Mouse (Mus musculus) neural tube, embryonic 11.5 days (tissue): ENCODE data around the gene Smap1. TPM values are rescaled to one million over a fixed set of nuclear protein-coding genes. Genes with fewer than 3 reads are reported as not detected.

Source experiments
- ATAC-seq: fragments of 200-750 bp; cut with Nextera tagmentation; 2 replicates; pipeline ENCODE4 v1.8.0; 2017; ENCODE audit warnings: moderate number of reproducible peaks, mild to moderate bottlenecking, moderate TSS enrichment, moderate library complexity; ENCODE audit not compliant: insufficient read depth, low FRiP score, low TSS enrichment
- DNase-seq: peaks from one replicate; pipeline ENCODE4 v3.0.0-alpha.2; 2015; ENCODE audit warnings: low spot score
- H3K27ac ChIP-seq: fragments of 300-500 bp; sonication (generic); 2 replicates; pipeline ENCODE4 v1.5.1; 2014; ENCODE audit warnings: low read depth, mild to moderate bottlenecking, low read length
- H3K27me3 ChIP-seq: fragments of 300-500 bp; sonication (generic); 2 replicates; pipeline ENCODE4 v1.6.1; 2014; ENCODE audit warnings: mild to moderate bottlenecking, low read length, mixed read lengths; ENCODE audit not compliant: control insufficient read depth, insufficient read depth
- H3K36me3 ChIP-seq: fragments of 300-500 bp; sonication (generic); 2 replicates; pipeline ENCODE4 v1.6.1; 2014; ENCODE audit warnings: mild to moderate bottlenecking, low read length, moderate library complexity, mixed read lengths; ENCODE audit not compliant: control insufficient read depth, insufficient read depth
- H3K4me1 ChIP-seq: fragments of 300-500 bp; sonication (generic); 2 replicates; pipeline ENCODE4 v1.6.1; 2014; ENCODE audit warnings: low read length, mixed read lengths; ENCODE audit not compliant: control insufficient read depth, insufficient read depth
- H3K4me2 ChIP-seq: fragments of 300-500 bp; sonication (generic); 2 replicates; pipeline ENCODE4 v1.6.1; 2014; ENCODE audit warnings: low read depth, mild to moderate bottlenecking, moderate library complexity
- H3K4me3 ChIP-seq: fragments of 300-500 bp; sonication (generic); 2 replicates; pipeline ENCODE4 v1.5.1; 2014; ENCODE audit warnings: low read depth, low read length
- H3K9ac ChIP-seq: fragments of 300-500 bp; sonication (generic); 2 replicates; pipeline ENCODE4 v1.6.1; 2014; ENCODE audit warnings: mild to moderate bottlenecking, low read length
- H3K9me3 ChIP-seq: fragments of 300-500 bp; sonication (generic); 2 replicates; pipeline ENCODE4 v1.6.1; 2016; ENCODE audit warnings: low read length; ENCODE audit not compliant: control insufficient read depth
- WGBS: fragments of 180-500 bp; shearing (Covaris S2); extraction: QIAGEN DNeasy Blood & Tissue Kit; methylation state at CpG from one replicate; pipeline ENCODE4 v1.1.7; 2014; 5-methylcytosine and 5-hydroxymethylcytosine counted together
- polyA plus RNA-seq: library from polyadenylated mRNA; unstranded; fragments of >200 nt; fragmentation: Nextera tagmentation; extraction: Ambion mirVana; gene quantifications from 2 replicates; pipeline ENCODE4 v1.2.1, GENCODE M21; 2014

The Smap1 gene
- polyA plus RNA-seq, 1 experiment from 2014 or later: 64.6 TPM

DNA sequence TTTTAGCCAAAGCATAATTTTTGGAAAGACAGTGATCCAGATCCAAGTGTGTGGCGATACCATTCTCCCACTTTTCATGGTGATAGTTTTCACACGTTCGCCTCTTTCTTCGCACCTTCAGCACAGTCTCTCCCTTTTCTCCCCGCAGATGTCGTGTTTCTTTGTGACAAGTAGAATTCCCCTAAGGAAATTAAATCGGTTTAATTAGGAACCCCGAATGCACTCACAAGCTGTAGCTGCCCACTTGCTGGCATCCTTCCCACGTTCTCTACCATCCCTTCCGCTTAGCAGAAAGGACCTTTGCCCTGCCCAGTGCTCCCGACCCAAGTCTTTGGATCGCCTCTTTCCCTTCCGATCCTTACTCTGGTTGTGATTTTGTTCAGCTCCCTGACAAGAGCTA, 31.8 kb upstream of the Smap1 start:
- Histone ChIP-seq H3K9ac (no peak overlapping the region), H3K9me3 (no peaks in the 10 kb centered on the region), H3K4me3 (no peak overlapping the region), H3K36me3 (no peaks in the 10 kb centered on the region), H3K27me3 (no peaks in the 10 kb centered on the region), H3K27ac (no peak overlapping the region), H3K4me1 (no peaks in the 10 kb centered on the region), H3K4me2 (no peak overlapping the region)
- ATAC-seq (no peak), DNase-seq (no peak)
- 87% methylated on average over 13 of the region's 13 CpGs for WGBS

DNA sequence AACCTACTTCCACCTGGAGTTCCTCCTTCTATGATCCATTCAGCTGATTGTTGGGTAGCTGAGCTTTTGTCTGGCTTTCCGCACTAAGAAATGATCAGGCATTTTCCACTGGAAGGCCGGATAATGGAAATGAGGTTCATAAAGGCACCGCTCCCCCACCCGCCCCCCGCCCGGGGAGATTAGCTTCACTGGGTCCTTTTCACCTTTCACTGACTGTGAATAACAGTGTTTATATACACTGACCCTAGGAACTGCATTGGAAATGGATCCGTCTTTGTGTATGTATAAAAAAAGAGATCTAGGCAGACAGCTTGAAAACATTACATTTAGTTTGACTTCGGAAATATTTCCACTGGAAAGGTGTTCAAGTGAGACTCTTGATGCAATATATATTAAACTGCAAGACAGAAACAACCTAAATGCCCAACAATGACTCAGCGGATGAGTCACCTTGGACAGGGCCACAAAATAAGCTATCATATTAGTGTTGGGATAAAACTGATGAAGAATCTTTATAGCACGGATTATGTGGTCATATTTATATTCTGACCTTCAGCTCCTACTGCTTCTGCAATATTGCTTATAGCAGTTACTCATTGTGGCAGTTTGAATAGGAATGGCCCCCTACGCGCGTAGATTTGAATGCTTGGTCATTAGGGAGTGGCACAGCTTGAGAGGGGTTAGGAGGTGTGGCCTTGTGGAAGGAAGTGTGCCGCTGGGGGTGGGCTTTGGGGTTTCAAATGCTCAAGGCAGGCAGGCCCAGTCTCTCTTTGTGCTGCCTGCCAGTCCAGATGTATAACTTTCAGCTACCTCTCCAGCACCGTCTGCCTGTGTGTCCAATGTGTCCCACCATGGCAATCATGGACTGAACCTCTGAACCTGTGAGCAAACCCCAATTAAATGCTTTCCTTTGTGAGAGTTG, 26.9 kb upstream of the Smap1 start:
- no peaks in the 10 kb centered on the region for H3K4me1 ChIP-seq
- no peak overlapping the region for H3K27ac ChIP-seq
- H3K27me3 ChIP-seq: no peaks in the 10 kb centered on the region
- no peak overlapping the region for H3K4me2 ChIP-seq
- H3K9me3 ChIP-seq: no peaks in the 10 kb centered on the region
- H3K4me3 ChIP-seq: no peak overlapping the region
- ATAC-seq (no peak), DNase-seq (no peak)
- no peaks in the 10 kb centered on the region for H3K36me3 ChIP-seq
- WGBS: 83% methylated on average over 15 of the region's 15 CpGs
- H3K9ac ChIP-seq: no peak overlapping the region

DNA sequence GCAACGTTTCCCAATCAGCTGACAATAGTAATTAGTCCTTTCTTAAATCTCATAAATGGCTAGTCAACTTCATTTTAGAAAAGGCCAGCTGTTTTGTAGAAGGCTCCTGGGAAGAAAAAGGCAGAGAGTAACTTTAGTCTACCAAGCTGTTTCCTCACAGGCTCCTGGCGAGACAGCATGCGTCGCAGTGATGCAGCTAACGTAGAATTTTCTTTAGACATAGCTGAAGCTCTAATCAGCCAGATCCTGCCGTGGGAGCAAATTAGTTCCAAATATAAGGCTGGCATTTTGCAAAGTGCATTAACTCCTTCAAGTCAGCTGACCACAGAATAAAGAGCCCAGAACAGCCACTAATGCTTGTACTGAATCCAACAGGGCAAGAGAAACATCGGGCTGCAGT, 26.2 kb upstream of the Smap1 start:
- Histone ChIP-seq H3K9me3 (no peaks in the 10 kb centered on the region), H3K4me2 (no peak overlapping the region), H3K27ac (no peak overlapping the region), H3K27me3 (no peaks in the 10 kb centered on the region), H3K4me1 (no peaks in the 10 kb centered on the region), H3K36me3 (no peaks in the 10 kb centered on the region), H3K9ac (no peak overlapping the region), H3K4me3 (no peak overlapping the region)
- DNase-seq: no peak
- no peak for ATAC-seq
- 83% methylated on average over 7 of the region's 7 CpGs for WGBS

DNA sequence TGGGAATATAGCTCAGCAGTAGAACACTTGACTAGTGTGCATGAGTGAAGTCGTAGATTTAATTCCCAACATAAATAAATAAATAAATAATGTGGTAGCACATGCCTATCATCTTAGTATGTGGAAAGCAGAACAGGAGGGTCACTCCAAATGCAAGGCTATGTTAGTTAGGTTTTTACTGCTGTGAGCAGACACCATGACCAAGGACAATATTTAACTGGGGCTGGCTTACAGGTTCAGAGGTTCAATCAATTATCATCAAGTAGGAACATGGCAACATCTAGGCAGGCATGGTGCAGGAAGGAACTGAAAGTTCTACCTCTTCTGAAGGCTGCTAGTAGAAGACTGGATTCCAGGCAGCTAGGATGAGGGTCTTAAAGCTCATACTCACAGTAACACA, 22.0 kb upstream of the Smap1 start:
- Histone ChIP-seq H3K9ac (no peak overlapping the region), H3K27ac (no peak overlapping the region), H3K4me2 (no peak overlapping the region), H3K9me3 (no peaks in the 10 kb centered on the region), H3K36me3 (no peaks in the 10 kb centered on the region), H3K27me3 (no peaks in the 10 kb centered on the region), H3K4me1 (no peaks in the 10 kb centered on the region), H3K4me3 (no peak overlapping the region)
- 76% methylated on average over 1 of the region's 1 CpGs for WGBS
- ATAC-seq: no peak
- no peak for DNase-seq

DNA sequence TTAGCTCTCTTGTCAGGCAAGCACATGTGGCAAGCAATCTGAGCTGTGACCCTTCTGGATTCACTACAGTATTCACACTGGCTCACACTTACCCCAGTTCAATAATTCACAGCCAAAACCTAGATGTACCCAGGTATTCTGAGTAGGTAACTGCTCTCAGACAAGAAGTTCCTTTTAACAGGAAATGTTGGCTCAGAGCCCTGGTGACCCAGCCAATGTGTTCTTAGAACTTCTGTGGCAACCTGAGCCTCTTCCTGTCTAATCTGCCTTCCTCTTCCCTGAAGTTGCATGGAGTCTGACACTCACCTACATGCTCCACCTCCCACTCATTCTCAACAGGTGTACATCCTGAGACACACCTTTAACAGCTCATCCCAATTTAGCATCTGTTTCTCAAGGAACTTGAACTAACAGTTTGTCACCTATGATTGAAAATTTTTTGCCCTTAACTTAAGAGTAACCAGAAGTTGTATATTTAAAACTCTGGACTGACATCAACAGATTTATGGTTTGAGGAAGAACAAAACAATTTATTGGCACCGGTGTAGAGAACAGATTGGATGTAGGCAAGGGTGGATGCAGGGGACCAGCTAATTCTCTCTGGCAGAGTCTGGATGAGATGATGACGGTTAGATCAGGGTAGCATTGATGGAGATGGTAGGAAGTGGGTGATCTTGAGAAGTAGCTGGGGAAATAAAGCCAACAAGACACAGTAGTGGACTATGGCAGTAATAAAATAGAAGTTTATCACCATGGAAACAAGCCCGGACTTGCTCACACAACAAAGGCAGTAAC, 21.2 kb upstream of the Smap1 start:
- DNase-seq: no peak
- Histone ChIP-seq H3K4me2 (no peak overlapping the region), H3K36me3 (no peaks in the 10 kb centered on the region), H3K27ac (no peak overlapping the region), H3K9me3 (no peaks in the 10 kb centered on the region), H3K4me3 (no peak overlapping the region), H3K27me3 (no peaks in the 10 kb centered on the region), H3K4me1 (no peaks in the 10 kb centered on the region), H3K9ac (no peak overlapping the region)
- WGBS: 74% methylated on average over 3 of the region's 3 CpGs
- no peak for ATAC-seq

DNA sequence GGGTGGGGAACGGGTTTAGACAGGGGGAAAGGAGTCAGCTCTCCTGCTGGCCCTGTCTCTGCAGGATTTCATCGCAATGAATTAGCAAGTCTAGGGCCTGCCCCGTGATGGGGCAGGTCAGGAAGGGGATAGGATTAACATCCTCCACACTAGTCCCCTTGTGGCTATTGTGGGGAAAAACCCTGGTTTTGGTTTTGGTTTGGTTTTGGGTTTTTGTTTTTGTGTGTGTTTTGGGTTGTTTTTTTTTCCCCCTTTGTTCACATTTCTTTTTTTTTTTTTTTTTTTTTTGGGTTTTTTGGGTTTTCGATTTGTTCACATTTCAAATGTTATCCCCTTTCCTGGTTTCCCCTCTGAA, 13.3 kb upstream of the Smap1 start:
- ATAC-seq (no peak), DNase-seq (no peak)
- Histone ChIP-seq H3K27me3 (no peaks in the 10 kb centered on the region), H3K4me2 (no peak overlapping the region), H3K36me3 (no peaks in the 10 kb centered on the region), H3K27ac (no peak overlapping the region), H3K4me3 (no peak overlapping the region), H3K9me3 (no peaks in the 10 kb centered on the region), H3K4me1 (no peaks in the 10 kb centered on the region), H3K9ac (no peak overlapping the region)
- 21% methylated on average over 4 of the region's 4 CpGs for WGBS

DNA sequence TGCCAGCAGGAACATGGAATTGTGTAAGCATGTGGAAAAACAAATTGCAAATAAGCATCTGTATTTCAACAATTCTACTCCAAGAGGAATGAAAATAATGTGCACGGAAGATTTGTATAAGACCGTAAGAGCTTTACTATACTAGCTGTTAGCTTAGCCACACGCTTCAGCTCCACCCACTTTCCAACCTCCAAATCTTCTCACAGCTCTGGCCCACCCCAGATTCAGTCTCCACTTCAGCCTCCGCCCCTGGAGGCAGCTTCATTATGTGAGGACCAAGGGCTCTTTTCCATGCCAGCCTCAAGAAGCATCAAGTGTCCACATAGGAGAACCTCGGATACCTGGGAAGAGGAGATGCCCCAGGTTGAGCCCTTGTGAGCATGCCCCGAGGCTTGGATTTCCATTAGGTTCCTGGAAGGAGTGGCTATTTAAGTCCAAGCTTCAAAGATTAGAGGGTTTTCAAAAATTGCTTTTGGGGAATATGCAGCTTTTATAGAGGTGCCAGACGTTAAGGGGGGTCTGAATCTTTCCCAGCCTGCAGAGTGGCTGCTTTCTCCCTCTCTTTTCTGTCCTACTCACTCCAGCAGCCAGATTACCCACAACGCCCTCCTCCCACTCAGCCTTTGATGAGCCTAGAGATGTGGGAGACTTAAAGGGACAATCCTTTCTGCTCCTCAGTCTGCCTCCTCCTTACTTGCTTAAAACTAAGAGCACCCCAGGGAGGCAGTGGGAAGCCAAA, 12.7 kb upstream of the Smap1 start:
- Histone ChIP-seq H3K9me3 (no peaks in the 10 kb centered on the region), H3K9ac (no peak overlapping the region), H3K27me3 (no peaks in the 10 kb centered on the region), H3K4me1 (no peaks in the 10 kb centered on the region), H3K4me3 (no peak overlapping the region), H3K4me2 (no peak overlapping the region), H3K36me3 (no peaks in the 10 kb centered on the region), H3K27ac (no peak overlapping the region)
- ATAC-seq (no peak), DNase-seq (no peak)
- 54% methylated on average over 8 of the region's 8 CpGs for WGBS

DNA sequence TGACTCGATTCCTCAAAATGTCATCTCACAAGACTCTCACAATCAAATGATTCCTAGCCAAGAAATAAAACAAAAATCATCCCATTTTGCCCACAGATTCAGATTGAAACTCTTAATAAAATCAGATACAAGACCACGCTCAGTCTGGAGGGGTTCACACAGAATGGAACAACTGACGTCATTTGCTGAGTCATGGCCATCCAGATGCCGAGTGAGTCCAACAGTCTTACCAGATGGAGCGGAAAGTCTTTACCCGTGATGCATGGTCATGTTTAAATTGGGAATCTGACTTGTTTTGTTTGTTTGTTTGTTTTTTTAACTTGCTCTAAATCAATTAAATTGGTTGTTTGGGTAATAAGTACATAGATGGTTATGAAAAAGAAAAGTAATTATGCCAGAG, 7.3 kb upstream of the Smap1 start:
- Histone ChIP-seq H3K4me1 (no peaks in the 10 kb centered on the region), H3K9me3 (no peaks in the 10 kb centered on the region), H3K36me3 (no peaks in the 10 kb centered on the region), H3K27me3 (no peaks in the 10 kb centered on the region), H3K4me2 (no peak overlapping the region), H3K4me3 (no peak overlapping the region), H3K9ac (no peak overlapping the region), H3K27ac (no peak overlapping the region)
- no peak for ATAC-seq
- no peak for DNase-seq
- 91% methylated on average over 6 of the region's 6 CpGs for WGBS
